Mouse (Mus musculus) MEL (cell line): ENCODE results near the gene Macrod2. TPM values are rescaled to one million over a fixed set of nuclear protein-coding genes. Genes with fewer than 3 reads are reported as not detected.

Experiments used
- DNase-seq: peaks from one replicate; pipeline ENCODE4 v3.0.0; 2011; ENCODE audit warnings: low read depth, low spot score
- H3K27ac ChIP-seq: 2 replicates; pipeline ENCODE4 v1.5.1; 2012; ENCODE audit warnings: low read depth, mild to moderate bottlenecking, control low read depth, low read length, moderate library complexity; ENCODE audit not compliant: control insufficient read depth
- H3K27me3 ChIP-seq, 2 experiments: fragments of 150-350 bp in 1 of 2; sonication (generic) in 1 of 2; 2 replicates each; pipeline ENCODE4 v1.6.1; 2012; ENCODE audit warnings: low read length in 2 of 2, mild to moderate bottlenecking in 2 of 2, improper control_type of control experiment in 1 of 2, moderate library complexity in 1 of 2; ENCODE audit not compliant: insufficient read depth in 2 of 2, control insufficient read depth in 1 of 2
- H3K36me3 ChIP-seq, 2 experiments: 2 replicates each; pipeline ENCODE4 v1.6.1; 2012 to 2014; ENCODE audit warnings: low read length in 2 of 2, improper control_type of control experiment in 1 of 2, inconsistent platforms in 1 of 2, mild to moderate bottlenecking in 1 of 2; ENCODE audit not compliant: insufficient read depth in 2 of 2, control insufficient read depth in 1 of 2
- H3K4me1 ChIP-seq, 2 experiments: fragments of 150-350 bp in 1 of 2; sonication (generic) in 1 of 2; 2 replicates each; pipeline ENCODE4 v1.6.1; 2012; ENCODE audit warnings: low read length in 2 of 2, improper control_type of control experiment in 1 of 2, mild to moderate bottlenecking in 1 of 2; ENCODE audit not compliant: insufficient read depth in 2 of 2, control insufficient read depth in 1 of 2
- H3K4me3 ChIP-seq, 2 experiments: fragments of 150-350 bp in 1 of 2; sonication (generic) in 1 of 2; 2 replicates each; pipeline ENCODE4 v1.5.1; 2012; ENCODE audit warnings: low read depth in 2 of 2, low read length in 2 of 2, mild to moderate bottlenecking in 2 of 2, moderate library complexity in 2 of 2, control low read depth in 1 of 2, improper control_type of control experiment in 1 of 2; ENCODE audit not compliant: control insufficient read depth in 1 of 2, insufficient read depth in 1 of 2
- H3K79me2 ChIP-seq: 2 replicates; pipeline ENCODE4 v1.6.1; 2012; ENCODE audit warnings: mild to moderate bottlenecking, low read length, moderate library complexity; ENCODE audit not compliant: control insufficient read depth, poor library complexity, insufficient read depth
- H3K9ac ChIP-seq: 2 replicates; pipeline ENCODE4 v1.6.1; 2012; ENCODE audit warnings: low read depth, mild to moderate bottlenecking, control low read depth, low read length, moderate library complexity; ENCODE audit not compliant: control insufficient read depth, poor library complexity, severe bottlenecking
- H3K9me3 ChIP-seq: fragments of 150-350 bp; sonication (generic); replicated peaks from 2 replicates; pipeline ENCODE4 v1.6.1; 2012; ENCODE audit warnings: mild to moderate bottlenecking, low read length, improper control_type of control experiment, moderate library complexity; ENCODE audit not compliant: insufficient read depth
- CHD2 ChIP-seq: IDR thresholded peaks from 2 replicates; pipeline ENCODE4 v1.6.1; 2011; ENCODE audit warnings: low read length, improper control_type of control experiment
- ELF1 ChIP-seq: IDR thresholded peaks from 2 replicates; pipeline ENCODE4 v1.6.1; 2014; ENCODE audit warnings: low read depth, mild to moderate bottlenecking, inconsistent platforms, low read length, improper control_type of control experiment, moderate library complexity
- GATA1 ChIP-seq: IDR thresholded peaks from 2 replicates; pipeline ENCODE4 v1.6.1; 2011; ENCODE audit warnings: low read depth, low read length, improper control_type of control experiment
- MAZ ChIP-seq: IDR thresholded peaks from 2 replicates; pipeline ENCODE4 v1.6.1; 2012; ENCODE audit warnings: low read depth, mild to moderate bottlenecking, inconsistent platforms, low read length, improper control_type of control experiment
- MEF2A ChIP-seq: IDR thresholded peaks from 2 replicates; pipeline ENCODE4 v1.6.1; 2014; ENCODE audit warnings: low read depth, mild to moderate bottlenecking, inconsistent platforms, low read length, improper control_type of control experiment; ENCODE audit not compliant: poor library complexity, insufficient replicate concordance, severe bottlenecking; ENCODE audit errors: extremely low read depth
- MXI1 ChIP-seq: IDR thresholded peaks from 2 replicates; pipeline ENCODE4 v1.6.1; 2011; ENCODE audit warnings: mild to moderate bottlenecking, low read depth, low read length, improper control_type of control experiment
- MYB ChIP-seq: IDR thresholded peaks from 2 replicates; pipeline ENCODE4 v1.6.1; 2011; ENCODE audit warnings: mild to moderate bottlenecking, low read depth, low read length, improper control_type of control experiment
- MYC ChIP-seq: IDR thresholded peaks from 2 replicates; pipeline ENCODE4 v1.6.1; 2011; ENCODE audit warnings: low read depth, mild to moderate bottlenecking, low read length, improper control_type of control experiment, moderate library complexity
- NELFE ChIP-seq: IDR thresholded peaks from 2 replicates; pipeline ENCODE4 v1.6.1; 2011; ENCODE audit warnings: low read depth, low read length, improper control_type of control experiment
- SIN3A ChIP-seq: IDR thresholded peaks from 2 replicates; pipeline ENCODE4 v1.6.1; 2012; ENCODE audit warnings: low read length, improper control_type of control experiment, inconsistent platforms
- TBP ChIP-seq: IDR thresholded peaks from 2 replicates; pipeline ENCODE4 v1.8.0; 2011; ENCODE audit warnings: low read depth, low read length, improper control_type of control experiment
- UBTF ChIP-seq: IDR thresholded peaks from 2 replicates; pipeline ENCODE4 v1.6.1; 2012; ENCODE audit warnings: low read depth, mild to moderate bottlenecking, inconsistent platforms, low read length, improper control_type of control experiment, moderate library complexity, borderline replicate concordance; ENCODE audit not compliant: insufficient read depth
- USF2 ChIP-seq, 2 experiments: IDR thresholded peaks; 2 replicates each; pipeline ENCODE4 v1.6.1; 2011 to 2012; ENCODE audit warnings: improper control_type of control experiment in 2 of 2, low read length in 2 of 2, borderline replicate concordance in 1 of 2, inconsistent platforms in 1 of 2, low read depth in 1 of 2, mild to moderate bottlenecking in 1 of 2; ENCODE audit not compliant: insufficient read depth in 1 of 2
- polyA plus RNA-seq, 2 experiments: library from polyadenylated mRNA; stranded (reverse) in 1 of 2; unstranded in 1 of 2; fragments of >175 nt in 1 of 2; fragments of >200 nt in 1 of 2; gene quantifications; 2 replicates each; pipeline versions ENCODE4 v1.2.1 to v1.2.4; 2012; ENCODE audit warnings: low replicate concordance in 2 of 2, low read depth in 1 of 2; ENCODE audit not compliant: insufficient read length in 2 of 2, insufficient read depth in 1 of 2, missing spikeins in 1 of 2
- total RNA-seq: library from RNA; depleted of rRNA; stranded (reverse); fragments of 300-350 nt; gene quantifications from 2 replicates; pipeline ENCODE4 v1.2.3, GENCODE M21; 2012

Macrod2 gene
- total and polyA plus RNA-seq, 3 experiments = not detected

DNA sequence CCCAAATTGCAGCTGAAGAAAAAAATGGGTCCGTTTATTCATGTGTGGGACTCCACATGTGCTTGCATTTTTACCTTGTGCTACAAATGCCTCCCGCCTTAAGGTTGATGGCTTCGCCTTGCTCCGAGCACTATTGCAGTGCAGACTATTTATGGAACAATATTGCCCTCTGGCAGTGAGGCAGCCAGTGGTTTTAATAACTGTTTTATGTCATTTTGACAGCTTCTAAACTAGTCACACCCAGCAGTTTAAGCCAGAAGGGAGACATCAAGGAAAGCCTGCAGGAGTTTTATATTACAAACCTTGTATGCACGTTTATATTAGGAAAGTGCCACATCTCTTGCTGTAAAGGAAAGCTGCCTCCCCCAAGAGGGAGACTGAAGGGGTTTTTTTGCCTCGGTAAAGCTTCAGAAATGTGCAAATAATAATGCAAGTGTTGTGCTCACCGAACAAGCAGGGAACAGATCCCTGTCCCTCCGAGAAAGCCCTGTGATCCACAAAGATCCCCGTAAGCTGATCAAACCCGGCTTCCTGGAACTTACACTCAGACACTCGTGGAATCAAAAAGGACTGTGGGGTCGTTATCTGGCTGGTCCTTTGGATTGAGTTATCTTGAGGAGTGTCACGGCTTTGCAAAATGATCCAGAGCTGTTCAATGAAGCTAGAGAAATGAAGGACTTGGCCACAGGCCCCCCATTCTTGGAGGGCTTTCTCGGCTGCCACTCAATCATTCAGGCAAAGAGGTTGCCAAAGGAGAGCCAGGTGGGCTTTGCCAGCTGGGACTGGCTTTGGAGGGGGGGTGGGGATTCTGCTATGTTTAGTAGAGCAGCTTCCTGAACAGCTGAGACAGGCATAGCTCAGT, 1663.0 kb downstream of the Macrod2 start:
- no peaks in the 10 kb centered on the region for H3K79me2 ChIP-seq
- DNase-seq = no peak
- no peaks in the 10 kb centered on the region for H3K27me3 ChIP-seq
- H3K27ac ChIP-seq = no peak overlapping the region
- no peaks in the 10 kb centered on the region for H3K36me3 ChIP-seq
- no peak for TF ChIP-seq MYC
- H3K4me1 ChIP-seq = no peaks in the 10 kb centered on the region
- H3K9me3 ChIP-seq = no peaks in the 10 kb centered on the region
- H3K9ac ChIP-seq = no peak overlapping the region
- no peak overlapping the region for H3K4me3 ChIP-seq

DNA sequence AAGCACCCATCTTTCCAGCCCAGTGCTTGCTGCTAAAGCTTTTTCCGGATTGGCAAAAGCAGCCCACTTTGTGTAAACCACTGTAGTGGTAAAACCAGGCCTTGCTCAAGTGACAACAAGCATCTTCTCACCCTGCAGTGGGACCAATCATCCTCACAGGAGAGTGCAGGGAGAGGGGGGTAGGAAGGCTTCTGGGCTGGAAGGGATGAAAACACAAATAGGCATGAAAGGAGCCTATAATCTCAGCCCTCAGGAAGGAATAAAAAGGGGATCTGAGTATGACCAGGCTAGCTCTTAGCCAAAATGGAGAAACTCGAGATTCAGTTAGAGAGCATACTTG, 1663.6 kb downstream of the Macrod2 start:
- no peaks in the 10 kb centered on the region for H3K36me3 ChIP-seq
- TF ChIP-seq MYB = no peak
- TF ChIP-seq NELFE = no peak
- no peak for TF ChIP-seq TBP
- TF ChIP-seq MXI1 = no peak
- H3K9me3 ChIP-seq = no peaks in the 10 kb centered on the region
- no peak overlapping the region for H3K27ac ChIP-seq
- H3K4me1 ChIP-seq = no peaks in the 10 kb centered on the region
- no peaks in the 10 kb centered on the region for H3K27me3 ChIP-seq
- no peaks in the 10 kb centered on the region for H3K79me2 ChIP-seq
- no peak overlapping the region for H3K9ac ChIP-seq
- no peak overlapping the region for H3K4me3 ChIP-seq
- DNase-seq = no peak

DNA sequence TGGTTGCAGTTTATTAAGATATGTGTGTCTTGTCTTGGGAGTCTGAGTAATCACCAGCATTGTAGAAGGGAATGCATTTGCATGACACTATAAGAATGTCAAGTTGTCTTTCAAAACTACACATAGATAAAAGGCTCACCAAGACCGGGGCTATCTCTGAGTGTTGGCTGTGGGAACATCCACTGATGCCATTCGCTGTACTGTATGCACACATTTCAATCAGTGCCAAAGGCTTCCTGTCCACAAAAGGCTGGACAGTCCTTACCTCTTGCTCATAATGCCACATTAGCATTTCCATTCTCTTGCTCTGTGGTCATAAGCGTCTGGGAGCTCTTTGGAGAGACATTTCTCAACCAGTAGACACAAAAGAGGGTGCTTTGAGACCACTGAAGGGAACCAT, 1713.8 kb downstream of the Macrod2 start:
- Histone ChIP-seq H3K27ac (no peak overlapping the region), H3K79me2 (no peaks in the 10 kb centered on the region), H3K27me3 (no peaks in the 10 kb centered on the region), H3K36me3 (no peaks in the 10 kb centered on the region), H3K9ac (no peak overlapping the region), H3K4me3 (no peak overlapping the region), H3K4me1 (no peaks in the 10 kb centered on the region), H3K9me3 (no peaks in the 10 kb centered on the region)
- TF ChIP-seq UBTF (no peak), USF2 (IDR thresholded peaks at IDR 0.05; ENCODE audit: borderline replicate concordance in 1 of 2, insufficient read depth in 1 of 2, low read depth in 1 of 2, low read length in 2 of 2) (no peak), SIN3A (no peak), GATA1 (no peak), MAZ (no peak), CHD2 (no peak), ELF1 (no peak), MYB (no peak), MEF2A (no peak)
- no peak for DNase-seq
